Mouse (Mus musculus) hindbrain, embryonic 15.5 days (tissue): ENCODE data around the gene Faf1. TPM values are rescaled to one million over a fixed set of nuclear protein-coding genes. Genes with fewer than 3 reads are reported as not detected.

Experiments
- ATAC-seq: fragments of 200-750 bp; cut with Nextera tagmentation; 2 replicates; pipeline ENCODE4 v1.8.0; 2017; ENCODE audit warnings: low read depth, moderate number of reproducible peaks, moderate TSS enrichment; ENCODE audit not compliant: low FRiP score
- H3K27ac ChIP-seq: fragments of 300-500 bp; sonication (generic); replicated peaks from 2 replicates; pipeline ENCODE4 v1.5.1; 2015; ENCODE audit warnings: mild to moderate bottlenecking, inconsistent platforms
- H3K27me3 ChIP-seq: fragments of 300-500 bp; sonication (generic); 2 replicates; pipeline ENCODE4 v1.6.1; 2015; ENCODE audit warnings: control low read depth, inconsistent platforms
- H3K36me3 ChIP-seq: fragments of 300-500 bp; sonication (generic); 2 replicates; pipeline ENCODE4 v1.6.1; 2015; ENCODE audit warnings: control low read depth, inconsistent platforms
- H3K4me1 ChIP-seq: fragments of 300-500 bp; sonication (generic); replicated peaks from 2 replicates; pipeline ENCODE4 v1.6.1; 2015; ENCODE audit warnings: control low read depth, inconsistent platforms
- H3K4me2 ChIP-seq: fragments of 300-500 bp; sonication (generic); 2 replicates; pipeline ENCODE4 v1.6.1; 2015; ENCODE audit warnings: moderate library complexity, mild to moderate bottlenecking, inconsistent platforms
- H3K4me3 ChIP-seq: fragments of 300-500 bp; sonication (generic); 2 replicates; pipeline ENCODE4 v1.5.1; 2015; ENCODE audit warnings: mild to moderate bottlenecking, inconsistent platforms
- H3K9ac ChIP-seq: fragments of 300-500 bp; sonication (generic); 2 replicates; pipeline ENCODE4 v1.6.1; 2015; ENCODE audit warnings: inconsistent platforms
- H3K9me3 ChIP-seq: fragments of 300-500 bp; sonication (generic); 2 replicates; pipeline ENCODE4 v1.6.1; 2016; ENCODE audit warnings: control low read depth, inconsistent platforms
- WGBS: fragments of 180-500 bp; shearing (Covaris S2); methylation state at CpG from one replicate; pipeline ENCODE4 v1.1.7; 2015; 5-methylcytosine and 5-hydroxymethylcytosine counted together
- polyA plus RNA-seq: library from polyadenylated mRNA; unstranded; fragments of >200 nt; fragmentation: Nextera tagmentation; extraction: Ambion mirVana; gene quantifications from 2 replicates; pipeline ENCODE4 v1.2.1, GENCODE M21; 2015

Gene Faf1
- polyA plus RNA-seq, 1 experiment from 2014 or later: 31.8 TPM

DNA sequence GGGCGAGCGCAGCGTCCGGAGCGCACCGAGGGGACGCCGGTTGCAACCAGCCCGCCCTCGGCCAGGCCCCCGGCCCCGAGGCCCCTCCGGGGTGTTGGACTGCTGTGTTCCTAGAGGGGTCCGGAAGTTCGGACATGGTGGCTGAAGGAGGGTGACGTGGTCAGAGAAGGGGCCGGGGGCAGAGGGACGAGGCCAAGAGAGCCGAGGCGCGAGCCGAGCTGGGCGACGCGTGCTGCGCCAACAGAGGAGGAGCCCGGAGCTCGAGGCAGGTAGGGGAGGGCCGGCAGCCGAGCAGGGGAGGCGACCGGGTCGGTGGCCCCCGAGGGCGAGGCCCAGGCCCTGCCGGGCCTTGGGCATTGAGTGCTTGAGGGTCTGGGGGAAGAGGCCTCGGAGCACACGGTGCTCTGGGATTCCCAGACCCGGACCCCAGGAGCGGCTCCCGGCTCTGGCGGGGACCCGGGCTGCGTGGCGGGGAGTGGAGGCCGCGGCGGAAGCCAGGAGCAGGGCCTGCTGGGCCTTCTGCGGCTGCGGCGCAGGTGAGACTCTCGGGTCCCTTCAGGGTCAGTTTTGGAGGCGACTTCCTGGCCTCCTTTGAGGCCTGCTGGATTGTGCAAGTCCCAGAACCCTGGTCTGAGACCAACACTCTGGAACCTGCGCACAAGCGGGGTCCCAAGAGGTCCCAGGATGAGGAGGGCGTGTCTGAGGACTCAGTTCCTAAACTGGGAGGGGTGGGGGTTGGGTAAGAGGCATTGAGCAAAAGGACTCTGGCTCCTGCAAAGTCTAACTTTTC, 301.9 kb downstream of the Faf1 start:
- WGBS: 2% methylated on average over 55 of the region's 56 CpGs
- Histone ChIP-seq H3K27ac (no peak overlapping the region), H3K9me3 (no peaks in the 10 kb centered on the region), H3K4me1 (peaks cover 34% of the 10 kb centered on the region), H3K4me3 (peak overlapping the region; percentile 27), H3K9ac (no peak overlapping the region), H3K36me3 (no peaks in the 10 kb centered on the region), H3K27me3 (peaks cover 89% of the 10 kb centered on the region), H3K4me2 (peak overlapping the region; percentile 49)
- ATAC-seq: peak; percentile 19; the same call in 1 of the 2 replicates

DNA sequence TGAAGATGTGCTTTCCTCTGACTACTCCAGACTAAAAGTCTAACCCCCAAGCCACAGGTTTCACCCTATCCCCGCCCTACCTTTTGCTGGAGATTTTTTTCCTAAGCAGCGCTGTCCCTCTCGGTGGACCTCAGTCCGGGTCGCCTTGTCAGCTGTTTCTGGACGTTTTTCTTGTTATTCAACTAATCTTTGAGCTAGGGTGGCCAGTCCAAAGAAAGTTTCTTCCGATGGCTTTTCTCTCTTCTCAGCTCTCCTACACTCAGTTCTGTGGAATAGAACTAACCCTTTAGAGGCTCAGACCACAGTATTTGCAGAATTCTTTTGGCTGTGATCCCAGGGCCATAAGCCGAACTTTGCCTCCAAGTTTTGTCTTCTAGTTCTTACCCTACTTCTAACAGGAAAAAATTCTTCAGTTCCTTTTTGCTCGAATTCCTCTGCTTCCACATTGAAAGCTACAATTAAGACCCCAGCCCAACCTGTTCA, 302.5 kb downstream of the Faf1 start:
- no peak overlapping the region for H3K9ac ChIP-seq
- H3K4me2 ChIP-seq: no peak overlapping the region
- no peak overlapping the region for H3K4me3 ChIP-seq

DNA sequence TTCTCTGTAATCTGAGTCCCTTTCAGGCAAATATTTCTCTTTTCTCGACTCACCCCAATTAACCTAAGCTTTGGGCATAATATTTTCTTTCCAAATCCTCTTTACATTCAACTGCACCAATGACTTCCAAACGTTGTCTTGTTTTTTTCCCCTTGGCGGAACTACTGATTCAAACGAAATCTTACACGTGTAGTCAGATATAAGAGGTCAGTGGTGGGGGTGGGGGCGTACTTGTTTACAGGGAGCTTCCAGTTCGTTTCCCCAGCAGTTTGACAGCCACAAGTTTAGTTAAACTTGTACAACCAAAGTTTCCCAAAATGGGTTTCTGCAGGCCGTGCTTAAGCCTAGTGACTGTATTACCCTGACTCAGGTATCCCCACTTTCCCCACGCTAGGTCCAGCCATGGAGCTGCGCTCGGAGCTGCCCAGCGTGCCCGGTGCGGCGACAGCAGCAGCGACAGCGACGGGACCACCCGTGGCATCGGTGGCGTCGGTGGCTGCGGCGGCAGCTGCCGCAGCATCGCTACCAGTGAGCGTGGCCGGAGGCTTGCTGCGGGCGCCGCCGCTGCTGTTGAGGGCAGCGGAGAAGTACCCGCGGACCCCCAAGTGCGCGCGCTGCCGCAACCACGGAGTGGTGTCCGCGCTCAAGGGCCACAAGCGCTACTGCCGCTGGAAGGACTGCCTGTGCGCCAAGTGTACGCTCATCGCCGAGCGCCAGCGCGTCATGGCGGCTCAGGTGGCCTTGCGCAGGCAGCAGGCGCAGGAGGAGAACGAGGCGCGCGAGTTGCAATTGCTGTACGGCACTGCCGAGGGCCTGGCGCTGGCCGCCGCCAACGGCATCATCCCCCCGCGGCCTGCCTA, 303.3 kb downstream of the Faf1 start:
- ATAC-seq: no peak
- Histone ChIP-seq H3K4me3 (peak overlapping the region; percentile 11), H3K4me1 (peaks cover 29% of the 10 kb centered on the region), H3K36me3 (no peaks in the 10 kb centered on the region), H3K9me3 (no peaks in the 10 kb centered on the region), H3K4me2 (peak overlapping the region; percentile 36; the same call in 1 of the 2 replicates), H3K27me3 (peaks cover 87% of the 10 kb centered on the region), H3K27ac (no peak overlapping the region), H3K9ac (no peak overlapping the region)
- WGBS: under 1% methylated on average over 66 of the region's 66 CpGs

More for the DNA sequence above, 302.5 kb downstream of the Faf1 start:
- H3K9me3 ChIP-seq: no peaks in the 10 kb centered on the region
- no peaks in the 10 kb centered on the region for H3K36me3 ChIP-seq
- peaks cover 86% of the 10 kb centered on the region for H3K27me3 ChIP-seq
- peaks cover 34% of the 10 kb centered on the region for H3K4me1 ChIP-seq
- ATAC-seq: no peak
- 3% methylated on average over 9 of the region's 9 CpGs for WGBS
- H3K27ac ChIP-seq: no peak overlapping the region

DNA sequence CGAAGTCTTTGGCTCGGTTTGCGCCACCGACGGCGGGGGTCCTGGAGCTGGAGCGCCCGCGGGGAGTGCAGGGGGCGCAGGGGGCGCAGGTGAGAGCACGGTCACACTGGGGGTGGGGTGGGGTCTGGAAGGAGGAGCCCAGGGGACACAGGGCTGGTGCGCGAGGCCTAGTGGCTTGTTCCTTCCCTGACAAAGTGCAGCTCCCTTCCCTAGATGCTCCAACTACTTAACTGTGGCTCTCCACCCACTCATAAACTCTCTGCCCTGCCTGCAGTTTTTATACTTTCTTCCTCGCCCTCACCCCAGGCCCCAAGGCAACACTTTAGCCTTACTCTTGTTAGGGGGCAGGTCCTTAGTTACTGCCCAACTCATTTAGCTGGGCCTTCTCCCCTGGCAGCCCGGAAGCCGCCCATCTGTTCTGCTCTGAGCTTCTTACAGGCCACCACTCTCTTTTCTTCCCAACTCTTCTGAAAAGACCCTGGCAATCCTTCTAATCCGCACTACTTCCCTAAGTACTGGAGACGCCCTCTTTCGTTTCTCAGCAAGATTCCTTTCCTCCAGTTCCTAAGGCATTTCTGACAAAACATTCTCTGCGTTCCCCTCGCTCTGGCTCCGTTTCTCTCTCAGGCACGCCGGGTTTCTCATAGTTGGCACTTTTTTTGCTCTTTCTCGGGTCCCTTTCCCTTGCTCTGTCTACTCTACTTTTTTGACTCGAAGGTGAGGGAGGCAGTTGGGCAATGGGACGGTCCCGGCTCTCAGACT, 304.1 kb downstream of the Faf1 start:
- no peak overlapping the region for H3K27ac ChIP-seq
- peaks cover 85% of the 10 kb centered on the region for H3K27me3 ChIP-seq
- no peaks in the 10 kb centered on the region for H3K9me3 ChIP-seq
- H3K36me3 ChIP-seq: no peaks in the 10 kb centered on the region
- H3K4me3 ChIP-seq: peak overlapping the region; percentile 11; the same call in 1 of the 2 replicates
- H3K4me1 ChIP-seq: peaks cover 27% of the 10 kb centered on the region
- ATAC-seq: no peak
- H3K4me2 ChIP-seq: 0 out of 2 replicates have a peak overlapping the region, but pooled peaks have one; percentile 36
- WGBS: 1% methylated on average over 29 of the region's 29 CpGs
- H3K9ac ChIP-seq: no peak overlapping the region

DNA sequence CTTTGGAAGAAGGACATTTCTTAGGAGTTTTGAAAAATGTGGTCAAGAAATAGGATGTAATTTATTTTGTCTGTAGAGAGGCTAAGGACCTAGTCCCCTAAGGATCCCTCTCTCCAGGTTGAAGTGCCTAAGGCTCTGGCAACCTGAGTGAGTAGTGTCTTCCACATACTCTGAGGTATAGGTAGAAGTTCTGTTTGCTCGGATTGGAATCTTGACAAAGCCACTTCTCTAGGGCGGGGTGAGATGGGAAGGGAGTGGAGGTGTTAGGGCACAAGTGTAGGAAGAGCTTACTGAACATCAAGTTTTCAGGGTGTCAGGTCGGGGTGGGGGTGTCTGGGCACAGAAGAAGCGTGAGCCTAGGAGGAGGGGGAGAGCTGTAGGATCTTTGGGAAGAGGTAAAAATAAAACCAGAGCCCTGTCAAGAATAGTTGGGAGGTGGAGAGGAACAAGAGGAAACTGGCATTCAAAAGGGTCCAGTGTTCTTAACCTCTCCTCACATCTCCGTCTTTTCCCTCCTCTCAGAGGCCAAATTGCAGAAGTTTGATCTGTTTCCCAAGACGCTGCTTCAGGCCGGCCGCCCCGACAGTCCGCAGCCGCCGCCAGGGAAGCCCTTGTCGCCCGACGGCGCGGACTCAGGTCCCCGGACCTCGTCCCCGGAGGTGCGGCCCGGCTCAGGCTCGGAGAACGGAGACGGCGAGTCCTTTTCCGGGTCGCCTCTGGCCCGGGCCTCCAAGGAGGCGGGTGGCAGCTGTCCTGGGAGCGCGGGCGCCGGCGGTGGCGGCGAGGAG, 304.9 kb downstream of the Faf1 start:
- Histone ChIP-seq H3K9me3 (no peaks in the 10 kb centered on the region), H3K4me1 (peaks cover 27% of the 10 kb centered on the region), H3K27ac (no peak overlapping the region), H3K4me3 (peak overlapping the region; percentile 26), H3K4me2 (peak overlapping the region; percentile 52), H3K27me3 (peaks cover 85% of the 10 kb centered on the region), H3K36me3 (no peaks in the 10 kb centered on the region), H3K9ac (no peak overlapping the region)
- 2% methylated on average over 36 of the region's 37 CpGs for WGBS
- ATAC-seq: no peak

DNA sequence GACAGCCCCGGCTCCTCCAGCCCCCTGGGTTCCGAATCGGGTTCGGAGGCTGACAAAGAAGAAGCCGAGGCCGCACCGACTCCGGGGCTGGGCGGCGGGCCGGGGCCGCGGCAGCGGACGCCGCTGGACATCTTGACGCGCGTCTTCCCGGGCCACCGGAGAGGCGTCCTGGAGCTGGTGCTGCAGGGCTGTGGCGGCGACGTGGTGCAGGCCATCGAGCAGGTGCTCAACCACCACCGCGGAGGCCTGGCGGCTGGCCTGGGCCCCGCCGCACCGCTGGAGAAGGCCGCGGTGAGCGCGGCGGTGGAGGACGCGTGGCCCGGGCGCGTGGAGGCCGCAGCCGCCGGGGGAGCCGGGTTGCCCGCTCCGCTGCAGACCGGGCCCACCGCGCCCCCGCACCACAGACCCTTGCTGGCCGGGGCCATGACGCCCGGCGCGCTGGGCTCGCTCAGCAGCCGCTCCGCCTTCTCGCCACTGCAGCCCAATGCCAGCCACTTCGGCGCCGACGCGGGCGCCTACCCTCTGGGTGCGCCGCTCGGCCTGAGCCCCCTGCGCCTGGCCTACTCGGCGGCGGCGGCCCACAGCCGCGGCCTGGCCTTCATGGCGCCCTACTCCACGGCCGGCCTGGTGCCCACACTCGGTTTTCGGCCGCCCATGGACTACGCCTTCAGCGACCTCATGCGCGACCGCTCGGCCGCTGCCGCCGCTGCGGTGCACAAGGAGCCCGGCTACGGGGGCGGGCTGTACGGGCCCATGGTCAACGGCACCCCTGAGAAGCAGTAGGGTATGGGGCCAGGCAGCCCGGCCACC, 305.7 kb downstream of the Faf1 start:
- no peak overlapping the region for H3K9ac ChIP-seq
- WGBS: under 1% methylated on average over 88 of the region's 99 CpGs

DNA sequence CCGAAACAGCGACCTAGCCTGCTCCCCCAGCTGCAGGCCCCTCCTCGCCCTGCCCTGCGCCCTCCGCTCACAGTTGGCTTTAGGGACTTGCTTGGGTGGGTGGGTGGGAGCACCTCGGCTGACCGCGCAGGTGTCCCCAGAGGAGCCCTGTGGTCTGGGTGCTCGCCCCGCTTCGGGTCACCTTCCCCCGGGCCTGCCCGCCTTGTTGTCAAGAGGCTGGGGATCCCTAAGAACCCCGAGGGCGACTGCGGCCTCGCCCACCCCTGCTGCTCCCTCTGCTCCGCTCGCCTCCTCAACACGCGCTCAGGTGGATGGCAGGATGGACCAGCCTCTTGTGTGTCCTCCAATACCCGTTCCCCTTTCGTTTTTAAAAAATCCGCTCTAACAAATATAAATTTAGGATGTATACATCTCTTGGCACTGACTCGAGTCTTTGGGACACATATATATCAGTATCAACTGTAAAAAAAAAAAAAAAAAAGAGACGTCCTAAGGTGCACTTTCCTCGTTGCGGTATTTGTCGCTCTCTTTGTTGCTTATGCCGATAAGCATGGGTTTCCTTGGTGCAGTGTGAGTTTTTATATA, 306.4 kb downstream of the Faf1 start:
- WGBS: 3% methylated on average over 25 of the region's 30 CpGs

More for the DNA sequence above, 305.7 kb downstream of the Faf1 start:
- ATAC-seq: no peak
- Histone ChIP-seq H3K27ac (no peak overlapping the region), H3K4me2 (peak overlapping the region; percentile 52), H3K4me1 (peaks cover 27% of the 10 kb centered on the region), H3K9me3 (no peaks in the 10 kb centered on the region), H3K4me3 (peak overlapping the region; percentile 26), H3K27me3 (peaks cover 85% of the 10 kb centered on the region), H3K36me3 (no peaks in the 10 kb centered on the region)

DNA sequence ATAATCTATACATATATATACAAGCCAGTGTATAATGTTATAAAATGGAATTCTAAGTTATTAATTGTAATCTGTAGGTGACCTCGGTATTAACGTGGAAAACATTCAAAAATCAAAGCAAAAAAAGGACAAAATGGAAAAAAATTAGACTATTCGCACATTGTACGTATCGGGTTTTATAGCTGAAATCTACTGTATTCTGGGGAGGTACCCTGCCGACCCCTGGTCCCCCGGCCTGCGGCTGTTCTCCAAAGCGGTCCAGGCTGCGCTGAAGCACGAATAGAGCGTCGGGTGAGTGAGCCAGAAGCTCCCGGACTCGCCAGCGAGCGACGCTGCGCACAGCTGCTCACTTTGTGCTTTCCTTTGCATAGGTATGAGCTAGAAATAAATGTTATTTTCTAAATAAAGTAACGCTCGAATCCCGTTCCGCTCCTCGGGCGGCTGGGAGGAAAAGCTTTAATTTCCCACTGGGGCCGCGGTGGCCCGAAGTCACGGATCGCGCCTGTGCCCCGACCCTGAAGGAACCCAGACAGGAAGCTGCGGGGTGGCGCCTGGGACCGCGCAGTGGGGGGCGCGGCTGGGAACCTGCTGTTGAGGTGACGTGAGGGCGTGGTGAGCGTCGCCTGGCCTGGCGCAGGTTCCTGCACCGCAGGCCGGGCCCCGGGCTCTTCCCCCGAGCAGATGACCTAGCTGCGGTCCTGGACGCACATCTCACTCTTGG, 307.1 kb downstream of the Faf1 start:
- H3K4me2 ChIP-seq: no peak overlapping the region

More for the DNA sequence above, 306.4 kb downstream of the Faf1 start:
- peaks cover 23% of the 10 kb centered on the region for H3K4me1 ChIP-seq
- H3K36me3 ChIP-seq: no peaks in the 10 kb centered on the region
- H3K27me3 ChIP-seq: peaks cover 85% of the 10 kb centered on the region
- ATAC-seq: no peak
- peak overlapping the region; percentile 52 for H3K4me2 ChIP-seq
- H3K27ac ChIP-seq: no peak overlapping the region
- no peaks in the 10 kb centered on the region for H3K9me3 ChIP-seq
- peak overlapping the region; percentile 26 for H3K4me3 ChIP-seq
- H3K9ac ChIP-seq: no peak overlapping the region

DNA sequence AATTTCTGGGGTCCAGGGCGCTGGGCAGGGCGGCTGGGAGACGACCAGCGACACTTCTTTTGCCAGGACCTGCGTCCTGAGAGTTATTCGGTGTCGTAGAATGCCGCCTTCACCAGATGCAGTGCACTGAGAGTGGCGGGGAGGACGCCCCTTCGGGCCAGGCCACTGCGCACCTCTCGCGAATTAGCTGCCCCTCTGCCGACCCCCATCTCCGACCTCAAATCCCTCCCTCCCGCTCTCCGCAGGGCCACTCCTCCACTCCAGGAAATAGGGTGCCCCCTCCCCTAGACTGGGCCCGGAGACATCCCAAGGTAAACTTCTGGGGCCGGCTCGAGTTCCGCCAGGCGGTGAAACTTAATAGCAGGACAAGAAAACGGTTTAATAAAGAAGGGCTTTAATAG, 307.6 kb downstream of the Faf1 start:
- Histone ChIP-seq H3K9me3 (no peaks in the 10 kb centered on the region), H3K36me3 (no peaks in the 10 kb centered on the region), H3K27ac (no peak overlapping the region), H3K4me2 (no peak overlapping the region), H3K9ac (no peak overlapping the region), H3K27me3 (peaks cover 84% of the 10 kb centered on the region), H3K4me3 (no peak overlapping the region), H3K4me1 (peaks cover 16% of the 10 kb centered on the region)
- under 1% methylated on average over 24 of the region's 24 CpGs for WGBS
- ATAC-seq: no peak

More for the DNA sequence above, 307.1 kb downstream of the Faf1 start:
- Histone ChIP-seq H3K4me3 (no peak overlapping the region), H3K9ac (no peak overlapping the region), H3K27me3 (peaks cover 84% of the 10 kb centered on the region), H3K27ac (no peak overlapping the region), H3K9me3 (no peaks in the 10 kb centered on the region), H3K36me3 (no peaks in the 10 kb centered on the region), H3K4me1 (peaks cover 16% of the 10 kb centered on the region)
- ATAC-seq: no peak
- 1% methylated on average over 49 of the region's 49 CpGs for WGBS
